Mouse (Mus musculus) limb, embryonic 10.5 days (tissue): ENCODE results near the gene 5031439G07Rik. TPM values are rescaled to one million over a fixed set of nuclear protein-coding genes. Genes with fewer than 3 reads are reported as not detected.

Experiments used
- DNase-seq: peaks from one replicate; pipeline ENCODE4 v3.0.0-alpha.2; 2017; ENCODE audit warnings: low spot score
- H3K27ac ChIP-seq: fragments of 300-500 bp; sonication (generic); 2 replicates; pipeline ENCODE4 v1.5.1; 2016; ENCODE audit warnings: mild to moderate bottlenecking
- H3K27me3 ChIP-seq: fragments of 300-500 bp; sonication (generic); 2 replicates; pipeline ENCODE4 v1.6.1; 2016; ENCODE audit warnings: low read depth, mild to moderate bottlenecking; ENCODE audit not compliant: poor library complexity, severe bottlenecking
- H3K36me3 ChIP-seq: fragments of 300-500 bp; sonication (generic); 2 replicates; pipeline ENCODE4 v1.6.1; 2016; ENCODE audit warnings: mild to moderate bottlenecking, moderate library complexity
- H3K4me1 ChIP-seq: fragments of 300-500 bp; sonication (generic); 2 replicates; pipeline ENCODE4 v1.6.1; 2016
- H3K4me3 ChIP-seq: fragments of 300-500 bp; sonication (generic); 2 replicates; pipeline ENCODE4 v1.5.1; 2016; ENCODE audit warnings: mild to moderate bottlenecking, moderate library complexity
- H3K9me3 ChIP-seq: fragments of 300-500 bp; sonication (generic); replicated peaks from 2 replicates; pipeline ENCODE4 v1.6.1; 2016; ENCODE audit warnings: mild to moderate bottlenecking
- WGBS: fragments of 180-500 bp; shearing (Covaris S2); methylation state at CpG from one replicate; pipeline ENCODE4 v1.1.7; 2016; 5-methylcytosine and 5-hydroxymethylcytosine counted together
- polyA plus RNA-seq: library from polyadenylated mRNA; unstranded; fragments of >200 nt; fragmentation: Nextera tagmentation; extraction: Ambion mirVana; gene quantifications from 2 replicates; pipeline ENCODE4 v1.2.1, GENCODE M21; 2016

Gene 5031439G07Rik
- polyA plus RNA-seq, 1 experiment from 2014 or later: 9.7 TPM

GRCm38 (mm10) chr15:85012662-85013054, 24.3 kb upstream of the 5031439G07Rik start:
- no peak for DNase-seq
- H3K4me1 ChIP-seq: peaks cover 22% of the 10 kb centered on the region
- H3K36me3 ChIP-seq: no peaks in the 10 kb centered on the region
- WGBS: 29% methylated on average over 2 of the region's 2 CpGs
- no peak overlapping the region for H3K4me3 ChIP-seq
- H3K27me3 ChIP-seq: peaks cover 26% of the 10 kb centered on the region
- H3K9me3 ChIP-seq: no peaks in the 10 kb centered on the region
- no peak overlapping the region for H3K27ac ChIP-seq

GRCm38 (mm10) chr15:85011895-85012661, 23.7 kb upstream of the 5031439G07Rik start:
- Histone ChIP-seq H3K27me3 (peaks cover 20% of the 10 kb centered on the region), H3K36me3 (no peaks in the 10 kb centered on the region), H3K4me3 (no peak overlapping the region), H3K9me3 (no peaks in the 10 kb centered on the region), H3K27ac (no peak overlapping the region), H3K4me1 (peaks cover 20% of the 10 kb centered on the region)
- no peak for DNase-seq
- WGBS: 30% methylated on average over 19 of the region's 19 CpGs

GRCm38 (mm10) chr15:85009666-85010065, 21.3 kb upstream of the 5031439G07Rik start:
- no peaks in the 10 kb centered on the region for H3K36me3 ChIP-seq
- WGBS: 77% methylated on average over 8 of the region's 8 CpGs

DNA sequence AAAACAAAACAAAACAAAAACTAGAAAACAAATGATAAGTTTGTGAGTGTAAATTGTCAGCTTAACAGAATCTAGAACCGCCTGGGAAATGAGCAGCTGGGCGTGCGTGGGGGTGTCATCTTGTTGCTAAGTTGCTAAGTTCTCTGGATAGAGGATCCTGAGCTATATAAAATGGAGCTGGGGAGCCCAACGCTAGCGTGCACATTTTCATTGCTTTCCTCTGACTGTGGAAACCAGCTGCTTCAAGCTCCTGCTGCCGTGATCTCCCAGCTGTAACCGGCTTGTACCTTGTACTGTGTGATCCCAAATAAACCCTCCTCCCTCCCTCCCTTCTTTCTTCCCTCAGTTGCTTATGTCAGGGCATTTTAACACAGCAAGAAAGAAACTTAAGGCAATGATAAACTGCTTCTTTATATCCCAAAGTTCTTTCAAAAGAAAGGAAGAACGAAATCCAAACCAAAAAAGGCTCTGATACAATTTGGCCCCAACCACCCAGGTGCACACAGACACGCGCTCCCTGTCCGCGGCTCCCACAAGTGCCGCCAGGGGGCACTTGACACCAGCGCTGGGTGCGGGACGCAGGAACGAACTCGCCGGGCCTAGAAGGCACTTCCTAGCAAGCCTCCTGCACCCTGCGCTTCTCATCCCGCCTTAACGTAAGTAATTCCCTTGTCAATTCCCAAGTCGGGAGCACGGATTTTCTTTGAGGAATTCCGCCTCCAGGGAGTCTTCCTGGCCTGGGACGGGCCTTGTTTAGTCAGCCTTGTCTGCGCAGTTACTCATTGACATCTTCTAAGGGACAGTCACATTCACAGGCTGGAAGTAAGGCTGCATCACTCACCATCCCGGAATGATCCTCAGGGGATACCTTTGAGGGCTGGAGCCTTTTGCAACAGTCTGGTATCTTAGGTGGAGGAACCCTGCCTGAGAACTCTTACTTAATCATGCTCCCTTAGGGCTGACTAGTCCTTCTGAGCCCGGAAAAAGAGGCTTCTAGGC, 12.9 kb upstream of the 5031439G07Rik start:
- no peaks in the 10 kb centered on the region for H3K9me3 ChIP-seq
- no peak overlapping the region for H3K4me3 ChIP-seq
- H3K27me3 ChIP-seq: peaks cover 20% of the 10 kb centered on the region; the same call in 1 of the 2 replicates
- H3K27ac ChIP-seq: no peak overlapping the region
- H3K4me1 ChIP-seq: peaks cover 17% of the 10 kb centered on the region
- peak; percentile 87 for DNase-seq
- WGBS: 21% methylated on average over 29 of the region's 29 CpGs
- no peaks in the 10 kb centered on the region for H3K36me3 ChIP-seq

More at GRCm38 (mm10) chr15:85009666-85010065, 21.3 kb upstream of the 5031439G07Rik start:
- Histone ChIP-seq H3K27me3 (no peaks in the 10 kb centered on the region), H3K9me3 (no peaks in the 10 kb centered on the region), H3K27ac (no peak overlapping the region), H3K4me1 (peaks cover 26% of the 10 kb centered on the region), H3K4me3 (no peak overlapping the region)
- DNase-seq: no peak

- DNase-seq: no peak
- peaks cover 20% of the 10 kb centered on the region; the same call in 1 of the 2 replicates for H3K27me3 ChIP-seq
- no peaks in the 10 kb centered on the region for H3K9me3 ChIP-seq
- peaks cover 23% of the 10 kb centered on the region for H3K4me1 ChIP-seq
- H3K27ac ChIP-seq: no peak overlapping the region
- no peaks in the 10 kb centered on the region for H3K36me3 ChIP-seq
- no peak overlapping the region for H3K4me3 ChIP-seq
- 77% methylated on average over 7 of the region's 7 CpGs for WGBS
Observed at GRCm38 (mm10) chr15:84999911-85000310, 11.6 kb upstream of the 5031439G07Rik start.

- H3K4me3 ChIP-seq: no peak overlapping the region
- no peak overlapping the region for H3K27ac ChIP-seq
- no peaks in the 10 kb centered on the region for H3K36me3 ChIP-seq
- H3K4me1 ChIP-seq: peaks cover 28% of the 10 kb centered on the region
- 70% methylated on average over 14 of the region's 14 CpGs for WGBS
- no peaks in the 10 kb centered on the region for H3K9me3 ChIP-seq
- DNase-seq: no peak
- peaks cover 20% of the 10 kb centered on the region; the same call in 1 of the 2 replicates for H3K27me3 ChIP-seq
Observed at GRCm38 (mm10) chr15:84997768-84998454, 9.6 kb upstream of the 5031439G07Rik start.

DNA sequence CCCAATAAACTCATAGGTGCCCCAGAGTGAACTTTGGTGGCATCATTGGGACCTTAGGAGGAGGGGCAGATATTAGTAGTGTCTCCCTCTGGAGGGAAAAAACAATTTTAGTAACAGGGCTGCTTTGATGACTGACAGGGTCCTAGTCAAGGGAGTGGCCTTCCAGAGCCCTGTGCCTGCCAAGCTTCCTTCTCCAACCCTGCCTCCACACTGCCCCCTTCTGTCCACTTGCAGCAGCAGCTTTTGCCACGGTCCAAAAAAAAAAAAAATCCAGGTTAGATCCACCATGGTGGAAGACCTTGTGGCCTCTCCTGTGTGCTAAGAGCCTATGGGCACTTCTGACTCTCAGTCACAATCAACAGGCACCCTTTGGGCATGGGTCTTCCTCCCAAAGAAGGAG, 7.6 kb upstream of the 5031439G07Rik start:
- H3K4me1 ChIP-seq: peaks cover 18% of the 10 kb centered on the region
- no peak overlapping the region for H3K4me3 ChIP-seq
- H3K36me3 ChIP-seq: no peaks in the 10 kb centered on the region
- WGBS: 11% methylated on average over 1 of the region's 1 CpGs
- H3K27me3 ChIP-seq: 0 out of 2 replicates have a peak, but pooled peaks cover 8% of the 10 kb centered on the region
- no peaks in the 10 kb centered on the region for H3K9me3 ChIP-seq
- DNase-seq: peak; percentile 55
- no peak overlapping the region for H3K27ac ChIP-seq

DNA sequence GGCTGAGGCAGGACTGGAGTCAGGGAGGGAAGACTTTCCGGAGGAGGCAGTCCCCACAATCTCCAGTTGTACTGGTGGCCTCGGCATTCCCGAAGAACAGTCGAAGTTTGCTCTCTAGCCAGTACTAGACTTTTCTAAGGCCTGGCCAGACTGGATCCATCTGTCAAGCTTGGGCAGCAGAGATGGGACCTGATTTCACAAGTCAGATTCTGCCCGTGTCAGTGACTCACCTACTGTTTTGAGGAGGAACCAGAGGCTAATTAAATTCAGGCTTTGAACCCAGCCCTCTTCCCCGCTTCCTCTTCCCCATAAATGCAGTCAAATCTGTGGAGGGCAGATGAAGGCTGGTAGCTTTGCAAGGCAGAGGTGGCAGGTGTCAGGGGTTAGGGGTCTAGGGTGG, 6.7 kb upstream of the 5031439G07Rik start:
- Histone ChIP-seq H3K4me1 (peaks cover 18% of the 10 kb centered on the region), H3K9me3 (no peaks in the 10 kb centered on the region), H3K4me3 (no peak overlapping the region), H3K27ac (no peak overlapping the region), H3K27me3 (0 out of 2 replicates have a peak, but pooled peaks cover 6% of the 10 kb centered on the region), H3K36me3 (no peaks in the 10 kb centered on the region)
- WGBS: 41% methylated on average over 6 of the region's 6 CpGs
- DNase-seq: no peak

DNA sequence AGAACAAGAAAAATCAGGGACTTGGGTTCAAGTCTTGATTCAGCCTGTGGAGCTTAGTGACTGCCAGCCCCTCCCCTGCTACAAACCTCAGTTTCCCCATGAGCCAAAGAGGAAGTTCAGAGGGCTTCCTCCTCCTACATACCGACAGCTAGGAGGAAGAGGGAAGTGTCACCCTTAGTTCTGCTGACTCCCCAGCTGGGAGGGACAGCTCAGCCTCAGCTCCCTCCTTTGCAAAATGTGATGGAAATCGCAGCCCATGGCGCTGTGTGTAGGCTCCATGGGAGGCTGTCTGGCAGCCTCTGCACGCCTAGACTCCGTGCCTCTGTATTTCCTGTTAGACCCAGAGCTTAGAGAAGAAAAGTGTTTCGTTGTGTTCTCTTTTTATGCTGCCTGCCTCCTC, 6.1 kb upstream of the 5031439G07Rik start:
- WGBS: 36% methylated on average over 6 of the region's 6 CpGs
- no peaks in the 10 kb centered on the region for H3K9me3 ChIP-seq

DNA sequence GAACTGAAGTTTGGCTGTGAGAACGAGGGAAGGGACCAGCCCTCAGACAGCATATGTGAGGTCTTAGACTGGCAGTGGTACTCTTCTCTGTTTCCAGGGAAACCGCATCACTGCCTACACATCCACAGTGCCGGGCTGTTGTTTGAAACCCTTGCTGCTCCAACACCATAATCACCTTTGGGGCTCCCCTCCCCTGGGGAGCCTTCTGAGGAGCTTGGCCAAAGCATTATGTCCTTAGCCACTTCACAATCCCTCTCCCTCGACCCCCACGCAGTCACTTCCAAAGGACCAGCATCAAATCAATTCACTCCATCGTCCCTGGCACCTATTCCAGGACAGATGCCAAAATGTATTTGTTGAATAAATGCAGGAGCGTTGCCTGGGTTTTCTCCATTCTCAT, 1.4 kb upstream of the 5031439G07Rik start:
- H3K4me3 ChIP-seq: no peak overlapping the region
- peaks cover 31% of the 10 kb centered on the region for H3K4me1 ChIP-seq
- no peaks in the 10 kb centered on the region for H3K27me3 ChIP-seq
- 73% methylated on average over 7 of the region's 7 CpGs for WGBS
- H3K9me3 ChIP-seq: no peaks in the 10 kb centered on the region
- no peaks in the 10 kb centered on the region for H3K36me3 ChIP-seq
- H3K27ac ChIP-seq: no peak overlapping the region
- no peak for DNase-seq

More for the DNA sequence above, 6.1 kb upstream of the 5031439G07Rik start:
- H3K4me3 ChIP-seq: no peak overlapping the region
- 0 out of 2 replicates have a peak, but pooled peaks cover 6% of the 10 kb centered on the region for H3K27me3 ChIP-seq
- no peak for DNase-seq
- H3K36me3 ChIP-seq: no peaks in the 10 kb centered on the region
- no peak overlapping the region for H3K27ac ChIP-seq
- peaks cover 18% of the 10 kb centered on the region for H3K4me1 ChIP-seq

GRCm38 (mm10) chr15:84989098-84989497, 747 bp upstream of the 5031439G07Rik start:
- Histone ChIP-seq H3K27me3 (no peaks in the 10 kb centered on the region), H3K27ac (no peak overlapping the region), H3K36me3 (no peaks in the 10 kb centered on the region), H3K9me3 (no peaks in the 10 kb centered on the region), H3K4me3 (no peak overlapping the region), H3K4me1 (peaks cover 27% of the 10 kb centered on the region)
- WGBS: 68% methylated on average over 3 of the region's 3 CpGs
- DNase-seq: no peak

DNA sequence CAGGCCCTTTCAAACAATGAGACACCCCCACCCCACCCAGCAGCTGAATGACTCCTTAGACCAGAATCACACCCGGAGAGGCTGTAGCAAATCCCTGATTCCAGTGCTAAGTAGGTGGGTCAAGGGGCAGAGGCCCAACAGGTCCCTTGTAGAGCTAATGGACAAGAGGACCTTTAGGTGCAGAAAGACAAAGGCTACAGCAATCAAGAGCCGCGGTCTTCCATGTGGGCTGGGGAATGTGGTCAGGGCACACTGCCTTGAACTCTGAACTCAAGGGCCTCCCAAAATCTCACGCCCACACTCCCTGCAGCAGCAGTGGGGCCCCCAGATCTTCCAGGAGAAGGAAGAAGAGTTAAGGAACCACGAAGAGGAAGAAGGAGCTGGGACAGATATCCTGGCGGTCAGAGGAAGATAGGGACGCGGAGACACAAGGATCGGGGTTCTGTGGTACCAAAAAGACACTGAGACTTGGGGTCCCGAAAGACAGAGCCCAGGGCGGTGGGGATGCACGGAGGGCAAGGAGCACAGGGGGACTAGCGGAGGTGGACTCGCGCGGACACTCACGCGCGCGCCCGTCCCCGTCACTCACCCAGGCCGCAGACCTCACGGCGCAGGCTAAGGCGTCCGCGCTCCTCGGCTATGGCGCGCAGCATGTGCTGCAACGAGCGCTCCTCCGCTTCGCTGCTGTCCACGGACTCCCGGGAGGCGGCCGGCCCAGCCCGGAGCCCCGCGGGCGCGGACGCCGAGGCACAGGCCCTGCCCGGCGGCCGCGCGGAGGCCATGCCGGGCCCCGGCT, 1.1 kb downstream of the 5031439G07Rik start:
- H3K27ac ChIP-seq: peak overlapping the region; percentile 88
- H3K9me3 ChIP-seq: no peaks in the 10 kb centered on the region
- H3K36me3 ChIP-seq: no peaks in the 10 kb centered on the region
- no peaks in the 10 kb centered on the region for H3K27me3 ChIP-seq
- peak overlapping the region; percentile 89 for H3K4me3 ChIP-seq
- 1% methylated on average over 51 of the region's 53 CpGs for WGBS
- DNase-seq: peak; percentile 60
- H3K4me1 ChIP-seq: peaks cover 30% of the 10 kb centered on the region
